Mouse (Mus musculus) intestine, embryonic 15.5 days (tissue): ENCODE data around the gene Adgrg3. TPM values are rescaled to one million over a fixed set of nuclear protein-coding genes. Genes with fewer than 3 reads are reported as not detected.

Experiments used
- ATAC-seq: fragments of 200-750 bp; cut with Nextera tagmentation; 2 replicates; pipeline ENCODE4 v1.8.0; 2017; ENCODE audit warnings: moderate TSS enrichment, moderate library complexity
- H3K27ac ChIP-seq: fragments of 300-500 bp; sonication (generic); 2 replicates; pipeline ENCODE4 v1.5.1; 2015; ENCODE audit warnings: mild to moderate bottlenecking, inconsistent platforms
- H3K27me3 ChIP-seq: fragments of 300-500 bp; sonication (generic); replicated peaks from 2 replicates; pipeline ENCODE4 v1.6.1; 2015; ENCODE audit warnings: inconsistent platforms
- H3K36me3 ChIP-seq: fragments of 300-500 bp; sonication (generic); 2 replicates; pipeline ENCODE4 v1.6.1; 2015; ENCODE audit warnings: inconsistent platforms
- H3K4me1 ChIP-seq: fragments of 300-500 bp; sonication (generic); replicated peaks from 2 replicates; pipeline ENCODE4 v1.6.1; 2015; ENCODE audit warnings: inconsistent platforms
- H3K4me2 ChIP-seq: fragments of 300-500 bp; sonication (generic); replicated peaks from 2 replicates; pipeline ENCODE4 v1.6.1; 2015; ENCODE audit warnings: mild to moderate bottlenecking, inconsistent platforms
- H3K4me3 ChIP-seq: fragments of 300-500 bp; sonication (generic); replicated peaks from 2 replicates; pipeline ENCODE4 v1.5.1; 2015; ENCODE audit warnings: inconsistent platforms
- H3K9ac ChIP-seq: fragments of 300-500 bp; sonication (generic); 2 replicates; pipeline ENCODE4 v1.6.1; 2015; ENCODE audit warnings: inconsistent platforms
- H3K9me3 ChIP-seq: fragments of 300-500 bp; sonication (generic); 2 replicates; pipeline ENCODE4 v1.6.1; 2016; ENCODE audit warnings: inconsistent platforms
- WGBS: fragments of 180-500 bp; shearing (Covaris S2); methylation state at CpG from one replicate; pipeline ENCODE4 v1.1.7; 2015; 5-methylcytosine and 5-hydroxymethylcytosine counted together
- polyA plus RNA-seq: library from polyadenylated mRNA; unstranded; fragments of >200 nt; fragmentation: Nextera tagmentation; extraction: Ambion mirVana; gene quantifications from 2 replicates; pipeline ENCODE4 v1.2.1, GENCODE M21; 2015

Adgrg3 gene
- polyA plus RNA-seq, 1 experiment from 2014 or later = 3.5 TPM

- Histone ChIP-seq H3K9ac (no peak overlapping the region), H3K27ac (no peak overlapping the region), H3K9me3 (no peaks in the 10 kb centered on the region), H3K4me2 (no peak overlapping the region), H3K27me3 (no peaks in the 10 kb centered on the region), H3K4me1 (peaks cover 58% of the 10 kb centered on the region), H3K36me3 (no peaks in the 10 kb centered on the region), H3K4me3 (no peak overlapping the region)
- WGBS = 74% methylated on average over 5 of the region's 5 CpGs
- ATAC-seq = no peak
These were observed 22.1 kb upstream of the Adgrg3 start for GRCm38 (mm10) chr8:94995336-94995893.

GRCm38 (mm10) chr8:94996037-94996436, 21.5 kb upstream of the Adgrg3 start:
- no peak overlapping the region for H3K4me3 ChIP-seq
- H3K4me1 ChIP-seq = peaks cover 55% of the 10 kb centered on the region
- H3K9ac ChIP-seq = no peak overlapping the region
- H3K36me3 ChIP-seq = no peaks in the 10 kb centered on the region
- 78% methylated on average over 12 of the region's 12 CpGs for WGBS
- H3K4me2 ChIP-seq = no peak overlapping the region
- no peak overlapping the region for H3K27ac ChIP-seq
- no peak for ATAC-seq
- H3K27me3 ChIP-seq = no peaks in the 10 kb centered on the region
- no peaks in the 10 kb centered on the region for H3K9me3 ChIP-seq

- Histone ChIP-seq H3K27ac (no peak overlapping the region), H3K27me3 (no peaks in the 10 kb centered on the region)
- ATAC-seq = no peak
These were observed 20.3 kb upstream of the Adgrg3 start for GRCm38 (mm10) chr8:94996899-94997856.

GRCm38 (mm10) chr8:94997857-94998243, 19.6 kb upstream of the Adgrg3 start:
- no peak overlapping the region; the same call in 1 of the 2 replicates for H3K27ac ChIP-seq
- ATAC-seq = no peak
- 55% methylated on average over 6 of the region's 6 CpGs for WGBS
- no peak overlapping the region for H3K9ac ChIP-seq
- no peak overlapping the region for H3K4me2 ChIP-seq
- no peak overlapping the region for H3K4me3 ChIP-seq
- H3K36me3 ChIP-seq = no peaks in the 10 kb centered on the region
- H3K9me3 ChIP-seq = no peaks in the 10 kb centered on the region
- H3K27me3 ChIP-seq = no peaks in the 10 kb centered on the region
- H3K4me1 ChIP-seq = peaks cover 55% of the 10 kb centered on the region

More at GRCm38 (mm10) chr8:94996899-94997856, 20.3 kb upstream of the Adgrg3 start:
- H3K4me1 ChIP-seq = peaks cover 58% of the 10 kb centered on the region
- H3K4me3 ChIP-seq = no peak overlapping the region
- WGBS = 62% methylated on average over 6 of the region's 6 CpGs
- no peak overlapping the region for H3K9ac ChIP-seq
- H3K4me2 ChIP-seq = no peak overlapping the region
- H3K36me3 ChIP-seq = no peaks in the 10 kb centered on the region
- no peaks in the 10 kb centered on the region for H3K9me3 ChIP-seq

- no peak for ATAC-seq
- no peak overlapping the region for H3K4me2 ChIP-seq
- WGBS = 41% methylated on average over 2 of the region's 2 CpGs
- no peak overlapping the region; the same call in 1 of the 2 replicates for H3K27ac ChIP-seq
- H3K9ac ChIP-seq = no peak overlapping the region
- no peak overlapping the region for H3K4me3 ChIP-seq
- no peaks in the 10 kb centered on the region for H3K27me3 ChIP-seq
- H3K4me1 ChIP-seq = peaks cover 51% of the 10 kb centered on the region
- no peaks in the 10 kb centered on the region for H3K36me3 ChIP-seq
- no peaks in the 10 kb centered on the region for H3K9me3 ChIP-seq
These were observed 19.1 kb upstream of the Adgrg3 start for GRCm38 (mm10) chr8:94998431-94998830.

- Histone ChIP-seq H3K27me3 (no peaks in the 10 kb centered on the region), H3K36me3 (no peaks in the 10 kb centered on the region), H3K4me1 (peaks cover 48% of the 10 kb centered on the region), H3K9ac (no peak overlapping the region), H3K27ac (peak overlapping the region; percentile 56), H3K4me3 (no peak overlapping the region), H3K9me3 (no peaks in the 10 kb centered on the region), H3K4me2 (no peak overlapping the region)
- WGBS = 60% methylated on average over 6 of the region's 6 CpGs
- no peak for ATAC-seq
These were observed 18.5 kb upstream of the Adgrg3 start for GRCm38 (mm10) chr8:94999004-94999403.

GRCm38 (mm10) chr8:94999956-95000355, 17.5 kb upstream of the Adgrg3 start:
- Histone ChIP-seq H3K9ac (no peak overlapping the region), H3K27me3 (no peaks in the 10 kb centered on the region), H3K4me1 (peaks cover 41% of the 10 kb centered on the region), H3K36me3 (no peaks in the 10 kb centered on the region), H3K4me2 (no peak overlapping the region), H3K27ac (no peak overlapping the region), H3K4me3 (no peak overlapping the region), H3K9me3 (no peaks in the 10 kb centered on the region)
- no peak for ATAC-seq
- 59% methylated on average over 6 of the region's 6 CpGs for WGBS

GRCm38 (mm10) chr8:95000684-95001083, 16.8 kb upstream of the Adgrg3 start:
- peak; percentile 54 for ATAC-seq
- WGBS = 24% methylated on average over 5 of the region's 5 CpGs

GRCm38 (mm10) chr8:95001165-95001564, 16.3 kb upstream of the Adgrg3 start:
- H3K27ac ChIP-seq = no peak overlapping the region; the same call in 1 of the 2 replicates

More at GRCm38 (mm10) chr8:95000684-95001083, 16.8 kb upstream of the Adgrg3 start:
- Histone ChIP-seq H3K4me3 (no peak overlapping the region), H3K9me3 (no peaks in the 10 kb centered on the region), H3K4me1 (peaks cover 36% of the 10 kb centered on the region), H3K4me2 (peak overlapping the region; percentile 24; the same call in 1 of the 2 replicates), H3K36me3 (no peaks in the 10 kb centered on the region), H3K27ac (no peak overlapping the region), H3K9ac (no peak overlapping the region), H3K27me3 (no peaks in the 10 kb centered on the region)

GRCm38 (mm10) chr8:95001655-95002054, 15.8 kb upstream of the Adgrg3 start:
- peak; percentile 58 for ATAC-seq
- H3K27me3 ChIP-seq = no peaks in the 10 kb centered on the region
- H3K4me2 ChIP-seq = no peak overlapping the region
- WGBS = 8% methylated on average over 7 of the region's 7 CpGs
- H3K9me3 ChIP-seq = no peaks in the 10 kb centered on the region
- no peaks in the 10 kb centered on the region for H3K36me3 ChIP-seq
- H3K4me3 ChIP-seq = no peak overlapping the region
- no peak overlapping the region for H3K9ac ChIP-seq
- no peak overlapping the region for H3K27ac ChIP-seq
- H3K4me1 ChIP-seq = peaks cover 36% of the 10 kb centered on the region

More at GRCm38 (mm10) chr8:95001165-95001564, 16.3 kb upstream of the Adgrg3 start:
- no peaks in the 10 kb centered on the region for H3K9me3 ChIP-seq
- H3K36me3 ChIP-seq = no peaks in the 10 kb centered on the region
- ATAC-seq = no peak; the same call in 1 of the 2 replicates
- peaks cover 36% of the 10 kb centered on the region for H3K4me1 ChIP-seq
- H3K9ac ChIP-seq = no peak overlapping the region
- H3K4me2 ChIP-seq = no peak overlapping the region
- no peak overlapping the region for H3K4me3 ChIP-seq
- WGBS = 76% methylated on average over 5 of the region's 5 CpGs
- no peaks in the 10 kb centered on the region for H3K27me3 ChIP-seq

- Histone ChIP-seq H3K9ac (no peak overlapping the region), H3K36me3 (no peaks in the 10 kb centered on the region), H3K4me3 (no peak overlapping the region), H3K9me3 (no peaks in the 10 kb centered on the region), H3K4me2 (no peak overlapping the region), H3K27me3 (no peaks in the 10 kb centered on the region), H3K27ac (peak overlapping the region; percentile 27; the same call in 1 of the 2 replicates), H3K4me1 (peaks cover 31% of the 10 kb centered on the region)
- WGBS = 31% methylated on average over 8 of the region's 8 CpGs
- peak; percentile 32 for ATAC-seq
These were observed 15.3 kb upstream of the Adgrg3 start for GRCm38 (mm10) chr8:95002089-95002655.

- H3K4me1 ChIP-seq = no peaks in the 10 kb centered on the region
- H3K9me3 ChIP-seq = no peaks in the 10 kb centered on the region
- WGBS = 79% methylated on average over 15 of the region's 15 CpGs
- no peaks in the 10 kb centered on the region for H3K27me3 ChIP-seq
- H3K36me3 ChIP-seq = no peaks in the 10 kb centered on the region
- no peak overlapping the region for H3K9ac ChIP-seq
- no peak for ATAC-seq
- H3K4me3 ChIP-seq = no peak overlapping the region
- no peak overlapping the region for H3K4me2 ChIP-seq
- H3K27ac ChIP-seq = no peak overlapping the region
These were observed 5.0 kb upstream of the Adgrg3 start for GRCm38 (mm10) chr8:95012442-95012919.
